15 mouse cellular contexts compared by ENCODE assay signal in the genomic region with DNA sequence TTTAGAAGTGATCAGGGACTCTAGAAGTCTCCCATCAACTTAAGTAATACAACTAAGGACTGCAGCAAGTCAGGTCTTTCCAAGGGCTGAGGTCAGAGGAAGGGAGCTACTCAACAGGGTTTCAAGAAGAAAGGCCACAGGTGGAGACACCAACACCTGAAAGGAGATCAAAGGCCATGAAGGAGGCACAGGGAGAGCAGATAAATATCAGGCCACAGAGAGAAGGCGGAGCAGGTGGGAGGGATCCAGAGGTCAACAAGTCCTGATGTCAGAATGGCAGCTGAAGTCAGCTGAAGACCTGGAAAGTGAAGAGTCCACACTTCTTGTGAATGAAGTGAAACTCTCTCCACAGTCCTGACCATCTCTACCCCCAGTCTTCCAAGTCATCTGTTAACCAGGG. TPM values are rescaled to one million over a fixed set of nuclear protein-coding genes. Genes with fewer than 3 reads are reported as not detected.
DNase-seq lines count a peak whose midpoint lies in the region; ATAC-seq lines count a peak whose summit lies in the region.
"Had no signal": no experiment of that assay in that cellular context is flagged by ENCODE, and none has a peak within 500 bp of the region (broad histone marks: within the 10 kb centered on the region; RNA-seq: fewer than 3 reads in every experiment).

No protein-coding gene starts in this region.

- no peaks in the 10 kb centered on the region for H3K36me3 ChIP-seq in kidney, embryonic 15.5 days

- no peaks in the 10 kb centered on the region for H3K27me3 ChIP-seq in kidney, embryonic 15.5 days

- DNase-seq in kidney, adult 18-20 months = peak; percentile 20
- peak; percentile 47 for DNase-seq in CD4-positive helper T cell, adult 2 months (ENCODE audit: low read depth, low spot score)
- DNase-seq in ZHBTc4 (ENCODE audit: low read depth, low spot score) (peak; percentile 8), MN1 (ENCODE audit: low spot score) (no peak)
- peak; percentile 39 to 49 for DNase-seq in kidney, postnatal 36 days
- no peak for DNase-seq in layer of hippocampus, postnatal 36 days
- DNase-seq: cerebellum, adult 11-12 months; left cerebral cortex, postnatal 4 days; spleen, adult 18-20 months had no signal

- no peak overlapping the region for H3K27ac ChIP-seq in kidney, embryonic 15.5 days

- H3K9ac ChIP-seq in kidney, embryonic 15.5 days = no peak overlapping the region

- no peak overlapping the region for H3K4me2 ChIP-seq in kidney, embryonic 15.5 days
- H3K4me2 ChIP-seq: midbrain, embryonic 11.5 days had no signal

- no peak for ATAC-seq in kidney, embryonic 15.5 days (replicated peaks; ENCODE audit: low FRiP score)
- ATAC-seq: hindbrain, embryonic 16.5 days had no signal

- 86% methylated on average over 1 of the region's 1 CpGs for WGBS in kidney, embryonic 15.5 days

- no peak overlapping the region for H3K4me3 ChIP-seq in kidney, embryonic 15.5 days (replicated peaks)

- no peaks in the 10 kb centered on the region for H3K9me3 ChIP-seq in kidney, embryonic 15.5 days (replicated peaks)

- H3K4me1 ChIP-seq in kidney, embryonic 15.5 days = 0 out of 2 replicates have a peak, but pooled peaks cover 4% of the 10 kb centered on the region

RNA-seq across cellular contexts. Expression of a gene that starts 2.9 kb away (rescaled TPM):
- 3.3 and 3.8 TPM in 2 replicates for polyA plus RNA-seq in kidney, embryonic 15.5 days (2015; fragmentation: Nextera tagmentation; extraction: Ambion mirVana)
- total RNA-seq in layer of hippocampus, postnatal 36 days (2021) = 10 to 100 TPM; 46.8 to 48.0 TPM
- total RNA-seq: MEL had no signal

RNA-seq across cellular contexts. Expression of a gene that starts 50.6 kb away (rescaled TPM):
- not detected in 2 replicates for polyA plus RNA-seq in kidney, embryonic 15.5 days (2015; fragmentation: Nextera tagmentation; extraction: Ambion mirVana)
- total RNA-seq in layer of hippocampus, postnatal 36 days (2021) = not detected
- total RNA-seq: adrenal gland, adult 18-20 months; MEL had no signal
- polyA plus RNA-seq: hindbrain, embryonic 16.5 days; midbrain, embryonic 11.5 days; neural tube, embryonic 14.5 days had no signal

Comparison
In these comparisons a context has a peak if more than half of its experiments do, and no peak if none do; other contexts are left out.
1. DNase-seq: peak in kidney, adult 18-20 months (single experiment), CD4-positive helper T cell, adult 2 months (single experiment), ZHBTc4 (single experiment) and kidney, postnatal 36 days (2 of 2); none in MN1 (single experiment) and layer of hippocampus, postnatal 36 days (0 of 2).